Mouse (Mus musculus) neutrophil, adult 65 days (primary cell): Measurements from ENCODE around the gene Gimap3. TPM values are rescaled to one million over a fixed set of nuclear protein-coding genes. Genes with fewer than 3 reads are reported as not detected.

ENCODE experiments used
- total RNA-seq: library from RNA; stranded (reverse); gene quantifications from 2 replicates; pipeline ENCODE4 v1.2.4, GENCODE M21; 2023

Gimap3 gene
- 0.20 and 0.22 TPM in 2 replicates for total RNA-seq

DNA sequence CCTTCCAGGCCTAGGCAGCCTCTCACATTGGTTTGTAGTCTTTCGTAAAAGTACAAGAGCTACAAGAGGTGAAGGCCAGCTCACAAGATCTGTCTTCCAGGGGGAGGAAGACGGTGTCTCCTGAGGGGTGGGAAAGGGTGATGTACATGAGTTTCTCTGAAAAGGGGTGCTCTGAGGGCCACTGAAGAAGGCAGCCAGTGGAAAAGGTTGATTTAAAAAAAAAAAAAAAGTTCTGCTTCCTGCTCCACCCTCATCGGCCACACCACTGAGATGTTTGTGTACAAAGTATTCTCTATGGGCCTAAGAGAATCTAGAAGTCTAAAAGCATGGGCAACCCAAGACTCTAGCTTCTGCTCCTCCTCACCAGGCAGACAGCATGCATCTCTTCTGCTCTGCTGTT lies at the start of gene Gimap3:
Gene Gimap3, minus strand, starts transcription at position 156 of the 400 bp plus-strand sequence.

DNA sequence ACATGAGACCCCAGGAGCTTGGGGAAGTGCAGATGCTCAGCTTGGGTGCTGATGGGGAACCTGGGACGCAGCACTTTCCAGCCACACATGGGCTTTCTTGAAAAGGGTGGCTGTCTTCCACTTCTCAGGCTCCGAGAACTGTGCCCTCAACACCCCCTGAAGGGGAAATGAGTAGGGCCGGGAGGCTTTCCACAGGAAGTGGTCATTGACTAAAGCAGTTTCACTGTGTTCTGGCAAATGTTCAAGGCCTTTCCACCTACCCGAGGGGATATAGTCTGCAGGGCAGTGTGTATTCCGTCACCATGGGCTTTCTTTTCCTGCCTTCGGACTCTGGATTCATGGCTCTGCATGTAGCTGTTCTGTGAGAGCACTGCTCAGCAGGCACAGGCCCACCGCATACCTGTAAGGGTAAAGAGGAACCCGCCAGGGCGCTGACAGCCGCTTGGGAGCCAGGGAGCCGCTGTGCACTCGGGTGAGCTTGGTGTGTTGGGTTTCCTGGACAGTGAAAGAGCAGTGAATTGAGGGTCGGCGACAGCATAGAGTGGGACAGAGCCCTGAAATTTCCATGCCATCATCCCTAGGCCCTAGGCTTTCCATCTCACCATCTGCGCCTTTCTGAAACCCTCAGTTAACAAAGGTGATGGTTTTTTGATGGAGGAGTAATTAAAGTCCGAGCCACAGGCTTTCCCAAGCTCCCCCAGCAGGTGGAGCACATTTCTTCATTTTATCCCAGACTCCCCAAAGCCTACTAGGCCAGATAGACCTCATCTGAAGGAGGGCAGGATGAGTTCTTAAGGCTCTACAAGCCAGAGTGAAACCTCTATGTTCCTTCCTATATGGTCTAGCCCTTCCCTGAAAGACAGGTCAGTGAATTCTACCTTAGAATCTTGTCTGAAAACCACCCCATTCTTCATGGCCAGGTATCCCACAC lies 24.4 kb downstream of the Gimap3 start, which contains the start of gene Gimap5:
Gene Gimap5, plus strand, starts transcription at position 239 of the 931 bp plus-strand sequence.

DNA sequence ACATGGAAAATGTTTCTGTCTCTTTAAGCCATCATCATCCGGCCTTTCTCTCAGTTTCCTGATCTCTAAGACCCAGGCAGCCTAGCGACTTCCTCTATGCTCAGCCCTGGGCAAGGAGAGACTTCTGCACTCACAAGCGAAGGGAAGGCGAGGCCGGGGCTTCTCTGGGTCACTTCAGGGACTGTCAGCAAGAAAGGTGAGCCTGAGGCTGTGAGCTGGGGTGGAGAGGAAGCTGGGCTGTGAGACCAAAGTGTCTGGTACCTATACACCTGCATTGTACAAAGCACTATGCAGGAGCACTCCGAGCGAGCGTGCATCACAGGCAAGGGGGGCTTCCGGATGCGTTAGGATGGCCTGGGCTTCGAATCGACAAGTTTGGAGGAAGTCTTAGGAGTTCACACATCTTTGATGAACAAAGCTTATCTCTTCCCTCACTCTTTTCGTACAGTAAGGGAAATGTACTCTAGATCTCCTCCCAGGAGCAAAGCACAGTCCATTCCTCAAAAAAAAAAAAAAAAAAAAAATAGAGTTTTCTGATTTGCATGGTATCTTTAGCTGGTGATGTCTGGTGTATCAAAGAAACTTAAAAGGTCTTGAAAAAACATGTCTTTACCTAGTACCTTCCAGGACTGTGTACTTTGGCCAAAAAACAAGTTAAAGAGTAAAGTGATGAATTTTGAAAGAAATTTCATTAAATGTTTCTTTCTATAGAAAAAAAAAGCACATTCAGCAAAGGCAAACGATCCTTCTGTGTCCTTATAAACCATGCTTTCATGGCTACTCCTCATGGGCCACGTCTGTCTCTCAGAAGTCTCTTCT lies 31.5 kb downstream of the Gimap3 start, which contains the start of gene Gimap1:
Gene Gimap1, plus strand, starts transcription at position 94 of the 819 bp plus-strand sequence.

DNA sequence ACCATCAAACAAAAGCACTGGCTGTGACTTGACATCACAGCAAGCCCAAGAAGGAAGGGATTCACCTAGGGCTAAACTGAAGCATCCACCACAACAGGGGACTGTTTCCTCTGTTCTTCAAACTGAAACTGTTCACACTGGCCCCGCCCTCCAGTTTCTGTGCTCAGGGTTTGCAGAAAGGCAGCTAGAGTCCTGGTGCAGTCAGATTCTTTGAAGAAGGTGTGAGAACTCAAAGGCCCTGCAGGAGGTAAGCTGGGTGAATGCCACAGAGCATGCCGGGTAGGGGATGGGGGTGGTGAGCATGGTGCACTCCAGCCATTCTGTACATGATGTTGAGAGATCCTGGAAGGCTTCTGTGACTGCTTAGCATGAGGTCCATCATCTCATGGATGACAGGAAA lies 52.2 kb downstream of the Gimap3 start, which contains the start of the genes Gm28053 and Gimap7:
Gene Gm28053, plus strand, starts transcription at position 153 of the 400 bp plus-strand sequence.
Gene Gimap7, plus strand, starts transcription at position 167 of the 400 bp plus-strand sequence.

Other genes starting within 250 kb of the Gimap3 start
- gene Atp6v0e2, start 233.2 kb downstream of the Gimap3 start, total RNA-seq = 0.45 TPM in 1 of 2 replicates, not detected in the other
- 22.5 and 23.0 TPM in 2 replicates for gene Lrrc61, start 216.1 kb downstream of the Gimap3 start, total RNA-seq
- gene Rarres2, start 198.1 kb downstream of the Gimap3 start, total RNA-seq = not detected in 2 replicates
- gene Gm45021, start 181.2 kb downstream of the Gimap3 start, total RNA-seq = not detected in 2 replicates
- gene Repin1, start 177.0 kb downstream of the Gimap3 start, total RNA-seq = 2.2 and 2.9 TPM in 2 replicates
- 2.2 TPM in 1 of 2 replicates, not detected in the other for gene Gm44965, start 176.9 kb downstream of the Gimap3 start, total RNA-seq
- gene Zfp775, start 168.8 kb downstream of the Gimap3 start, total RNA-seq = 0.32 and 0.57 TPM in 2 replicates
- gene AI854703, start 144.1 kb downstream of the Gimap3 start, total RNA-seq = not detected in 2 replicates
- gene Gimap8, start 123.6 kb downstream of the Gimap3 start, total RNA-seq = 0.11 and 0.38 TPM in 2 replicates
- gene Gimap9, start 94.7 kb downstream of the Gimap3 start, total RNA-seq = 2.1 and 3.1 TPM in 2 replicates
- gene Gimap4, start 86.3 kb downstream of the Gimap3 start, total RNA-seq = 0.29 TPM in 1 of 2 replicates, not detected in the other
- 3.2 and 3.3 TPM in 2 replicates for gene Gimap6, start 62.6 kb downstream of the Gimap3 start, total RNA-seq
- gene Gm28053, start 52.2 kb downstream of the Gimap3 start, total RNA-seq = not detected in 2 replicates
- not detected in 2 replicates for gene Gimap7, start 52.2 kb downstream of the Gimap3 start, total RNA-seq
- gene Gimap1, start 31.8 kb downstream of the Gimap3 start, total RNA-seq = 0.32 TPM in 1 of 2 replicates, not detected in the other
- gene Gimap5, start 24.7 kb downstream of the Gimap3 start, total RNA-seq = 0.57 TPM in 1 of 2 replicates, not detected in the other
- gene Tmem176a, start 70.1 kb upstream of the Gimap3 start, total RNA-seq = 6.0 and 6.9 TPM in 2 replicates
- gene Tmem176b, start 70.6 kb upstream of the Gimap3 start, total RNA-seq = 11.2 and 12.8 TPM in 2 replicates
- gene Aoc1, start 102.0 kb upstream of the Gimap3 start, total RNA-seq = 0.60 TPM in 1 of 2 replicates, not detected in the other
- not detected in 2 replicates for gene 1600015I10Rik, start 159.0 kb upstream of the Gimap3 start, total RNA-seq
- gene Doxl2, start 204.1 kb upstream of the Gimap3 start, total RNA-seq = not detected in 2 replicates
- gene Svs1, start 216.0 kb upstream of the Gimap3 start, total RNA-seq = not detected in 2 replicates